Mouse (Mus musculus) liver (tissue): ENCODE measurements around the gene Cct2.

Source experiments
- DNase-seq: peaks from one replicate; pipeline ENCODE4 v3.0.0-alpha.2; 2020; ENCODE audit warnings: mixed read lengths

Gene Cct2

GRCm38 (mm10) chr10:117063254-117064021, at the start of gene Cct2:
Cct2 (minus strand) TSS chr10:117063814.
- peak; percentile 99 for DNase-seq

- DNase-seq: peak; percentile 74
Measured at GRCm38 (mm10) chr10:117112545-117112944, 48.9 kb upstream of the Cct2 start.

- no peak for DNase-seq
Measured at GRCm38 (mm10) chr10:117111455-117111854, 47.8 kb upstream of the Cct2 start.

DNA sequence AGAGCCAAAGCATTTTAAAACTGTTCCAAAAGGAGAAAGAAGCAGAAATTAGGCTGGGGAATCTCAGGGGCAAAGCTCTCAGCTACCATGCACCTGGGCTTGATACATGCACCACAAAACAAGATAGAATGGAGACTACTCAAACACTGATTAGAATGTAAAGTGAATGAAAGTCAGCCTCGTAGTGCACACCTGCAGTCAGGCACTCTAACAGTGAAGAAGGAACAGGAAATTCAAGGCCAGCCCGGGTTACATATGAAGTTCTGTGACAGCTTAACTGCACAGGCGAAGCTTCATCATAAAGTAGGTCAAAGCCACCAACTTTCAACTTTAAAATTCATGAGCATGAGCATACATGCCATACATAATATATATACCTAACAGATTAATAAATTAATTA, 46.7 kb upstream of the Cct2 start:
- DNase-seq: no peak

DNA sequence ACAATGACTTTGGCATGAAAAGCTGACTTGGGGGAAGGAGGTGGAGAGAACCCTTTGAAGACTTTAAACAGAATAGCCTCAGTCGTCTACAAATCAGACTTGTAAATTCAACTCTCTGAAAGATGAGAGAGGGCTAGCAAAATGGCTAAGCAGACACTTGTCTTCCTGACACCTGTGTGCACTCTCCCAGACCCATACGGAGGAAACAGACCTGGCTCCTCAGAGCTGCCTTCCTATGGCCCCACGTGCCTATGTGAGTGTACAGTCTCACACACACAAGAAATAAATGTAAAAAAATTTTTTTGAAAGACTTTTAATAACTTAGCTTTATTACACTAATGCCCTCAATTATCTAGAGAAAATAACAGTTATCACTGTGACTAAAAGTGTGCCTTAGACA, 43.1 kb upstream of the Cct2 start:
- DNase-seq: no peak

- DNase-seq: peak; percentile 87
Measured at GRCm38 (mm10) chr10:117106244-117106643, 42.6 kb upstream of the Cct2 start.

DNA sequence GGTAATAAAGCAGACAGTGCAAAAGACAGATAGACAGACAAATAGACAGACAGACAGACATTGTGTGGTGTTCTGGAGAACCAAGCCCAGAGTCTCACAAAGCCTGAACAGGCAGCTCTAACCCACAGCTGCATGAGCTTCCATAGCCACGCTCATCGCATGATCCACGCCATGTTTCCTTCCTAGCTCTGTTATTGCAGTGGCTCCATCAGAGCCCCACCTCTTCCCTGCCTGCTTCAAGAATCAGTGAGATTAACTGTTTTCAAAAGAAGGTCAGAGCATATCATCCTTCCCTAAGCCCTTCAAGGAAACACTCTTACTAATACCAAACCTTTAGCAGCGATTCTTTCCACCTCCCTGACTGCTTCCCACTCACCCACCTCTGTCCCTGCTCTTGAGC, 41.4 kb upstream of the Cct2 start:
- DNase-seq: peak; percentile 72

DNA sequence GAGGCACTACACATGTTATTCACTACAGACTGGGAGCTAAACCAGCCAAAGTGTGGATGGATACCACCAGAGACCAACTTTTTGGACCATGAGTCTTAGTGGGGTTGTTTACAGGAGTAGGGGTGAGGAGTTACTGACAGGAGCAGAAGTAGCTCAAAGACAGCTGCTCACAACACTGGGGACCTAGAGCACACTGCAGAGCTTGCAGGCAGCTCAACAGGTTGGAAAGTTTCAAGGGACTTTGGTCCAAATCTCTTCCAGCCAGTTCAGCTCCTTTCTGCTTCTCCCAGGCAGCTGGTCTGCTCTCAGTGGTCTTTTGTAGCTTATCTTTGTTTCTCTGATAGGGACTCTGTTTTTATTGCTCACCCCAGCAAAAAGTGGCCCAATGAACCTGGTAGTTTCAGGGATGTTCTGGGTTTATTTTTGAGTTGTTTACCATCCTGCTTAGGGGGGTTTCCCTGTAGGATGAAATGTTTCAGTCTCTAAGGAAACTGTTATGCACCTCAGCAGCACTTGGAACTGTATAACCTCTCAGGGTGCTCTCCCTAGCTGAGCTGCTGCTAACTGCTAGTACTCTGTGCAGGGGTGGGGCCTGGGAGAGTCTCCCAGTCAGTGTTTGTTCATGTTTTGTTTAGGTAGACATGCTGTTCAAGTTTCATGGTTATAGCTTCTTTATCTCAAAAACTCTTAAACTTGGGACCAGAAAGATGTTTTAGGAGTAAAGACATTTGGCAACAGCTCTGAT, 40.4 kb upstream of the Cct2 start:
- DNase-seq: peak; percentile 79

GRCm38 (mm10) chr10:117100175-117100574, 36.6 kb upstream of the Cct2 start:
- DNase-seq: no peak

- peak; percentile 67 for DNase-seq
Measured at GRCm38 (mm10) chr10:117097116-117097698, 33.6 kb upstream of the Cct2 start.

DNA sequence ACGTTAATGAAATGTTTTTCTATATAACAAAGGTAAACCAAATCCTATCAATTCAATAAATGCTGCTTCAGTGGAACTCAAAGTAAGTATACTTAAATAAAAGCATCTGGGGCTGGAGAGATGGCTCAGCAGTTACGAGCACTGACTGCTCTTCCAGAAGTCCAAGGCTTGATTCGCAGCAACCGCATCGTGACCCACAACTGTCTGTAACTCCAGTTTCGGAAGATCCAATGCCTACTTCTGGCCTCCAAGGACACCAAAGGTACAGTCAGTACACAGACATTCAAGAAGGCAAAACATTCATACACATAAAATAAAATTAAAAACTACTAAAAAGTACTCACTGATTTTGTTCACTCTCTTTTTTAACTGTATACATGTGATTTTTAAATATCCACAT, 32.5 kb upstream of the Cct2 start:
- no peak for DNase-seq

GRCm38 (mm10) chr10:117094504-117095329, 31.1 kb upstream of the Cct2 start:
- DNase-seq: no peak

DNA sequence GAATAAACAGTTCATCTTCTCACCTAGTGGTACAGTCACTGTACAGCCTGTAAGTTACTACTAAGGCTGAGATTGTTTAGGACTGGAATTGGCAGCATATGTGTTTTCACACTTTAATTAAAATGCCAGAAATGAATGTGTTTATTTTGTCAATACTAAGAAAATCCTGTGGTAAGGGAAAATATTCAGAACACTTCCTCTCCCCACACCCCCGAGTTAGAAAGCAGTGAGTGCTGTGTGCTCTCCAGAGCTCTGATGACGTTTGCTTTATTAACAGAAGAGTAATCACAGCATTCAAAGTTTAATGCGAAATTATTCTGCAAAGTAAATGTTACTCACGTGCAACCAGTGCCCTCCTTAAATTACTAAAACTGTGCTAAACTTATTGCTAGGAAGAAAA, 26.0 kb upstream of the Cct2 start:
- no peak for DNase-seq

DNA sequence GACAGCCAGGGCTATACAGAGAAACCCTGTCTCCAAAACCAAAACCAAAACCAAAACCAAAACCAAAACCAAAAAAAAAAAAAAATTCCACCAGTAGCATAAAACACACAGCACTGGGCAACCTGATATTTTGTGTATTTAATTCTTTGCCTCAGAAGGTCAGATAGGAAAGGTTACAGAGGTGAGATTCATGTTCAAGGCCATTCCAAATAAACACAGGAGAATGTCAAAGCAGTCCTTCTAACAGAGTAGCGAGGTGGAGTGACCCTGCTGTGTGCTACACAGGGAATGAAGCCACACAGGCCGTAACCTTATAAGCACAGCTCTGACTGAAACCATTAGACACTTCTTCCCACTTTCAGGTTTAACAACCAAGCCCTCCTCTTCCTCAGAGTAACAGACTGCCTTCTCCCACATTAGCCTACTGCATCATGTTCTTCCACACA, 18.3 kb upstream of the Cct2 start:
- DNase-seq: no peak

GRCm38 (mm10) chr10:117081326-117081725, 17.7 kb upstream of the Cct2 start:
- no peak for DNase-seq

DNA sequence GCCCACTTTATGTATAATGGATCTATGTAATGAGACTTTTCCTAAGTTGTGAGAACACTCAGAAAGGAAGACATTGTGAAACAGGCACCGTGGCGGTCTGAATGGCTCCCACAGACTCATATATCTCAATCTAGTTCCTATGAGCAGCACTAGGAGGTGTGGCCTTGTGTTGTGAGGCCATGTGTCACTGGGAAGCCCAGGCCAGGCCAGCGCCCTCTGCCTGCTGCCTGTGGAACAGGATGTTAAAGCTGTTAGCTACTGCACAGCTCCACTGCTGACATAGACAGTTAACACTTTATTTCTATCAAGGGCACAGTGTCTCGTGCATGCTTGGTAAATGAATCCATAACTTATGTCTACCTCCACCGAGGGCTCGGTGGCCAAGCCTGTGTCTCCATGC, 14.7 kb upstream of the Cct2 start:
- peak; percentile 74 for DNase-seq

- no peak for DNase-seq
Measured at GRCm38 (mm10) chr10:117073176-117073575, 9.6 kb upstream of the Cct2 start.

GRCm38 (mm10) chr10:117072191-117072888, 8.7 kb upstream of the Cct2 start:
- DNase-seq: no peak

- DNase-seq: no peak
Measured at GRCm38 (mm10) chr10:117069109-117069508, 5.5 kb upstream of the Cct2 start.

DNA sequence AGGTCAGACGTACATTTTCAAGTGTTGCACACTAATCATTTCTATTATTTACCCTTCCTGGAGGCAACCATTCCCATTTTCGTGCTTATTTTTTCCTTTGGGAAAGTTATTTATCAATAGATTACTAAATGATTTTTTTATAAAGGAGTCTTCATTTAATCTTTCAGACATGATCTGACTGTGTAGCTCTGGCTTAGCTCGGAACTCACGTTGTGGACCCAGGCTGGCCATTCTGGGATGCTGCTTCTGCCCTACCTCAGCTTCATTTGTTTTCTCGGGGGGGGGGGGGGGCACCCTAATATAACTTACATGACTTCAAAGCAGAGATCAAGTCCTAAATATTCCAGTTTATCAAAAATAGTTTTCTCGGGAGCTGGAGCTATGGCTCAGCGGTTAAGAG, 462 bp upstream of the Cct2 start:
- no peak for DNase-seq

GRCm38 (mm10) chr10:117062894-117063253, 740 bp downstream of the Cct2 start:
- peak; percentile 32 for DNase-seq

- no peak for DNase-seq
Measured at GRCm38 (mm10) chr10:117055668-117056067, 7.9 kb downstream of the Cct2 start.
